Mouse (Mus musculus): ENCODE measurements at regions not wholly inside any gene's neighbourhood (a gene's known extent, or its start where the extent isn't known, plus 50 kb on each side); places are given as distances from the start of the nearest gene placed in this dataset.

DNA sequence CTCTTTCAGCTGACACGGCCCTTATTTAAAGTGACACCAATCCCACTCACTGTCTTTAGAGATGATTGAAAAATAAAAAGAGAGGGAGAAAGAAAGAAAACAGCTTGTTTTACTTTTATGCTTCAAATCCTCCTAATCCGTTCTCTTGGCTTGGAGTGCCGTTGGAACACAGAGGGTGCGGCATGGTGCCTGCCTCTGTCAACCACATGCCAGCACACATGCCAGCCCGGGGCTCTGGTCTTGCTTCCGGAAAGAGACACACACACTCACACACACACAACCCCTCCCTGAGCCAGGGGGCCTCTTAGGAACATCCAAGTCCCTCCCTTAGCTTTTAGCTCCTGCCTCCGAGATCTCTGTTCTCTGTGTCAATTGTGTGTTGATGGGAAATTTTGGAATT lies 116.2 kb upstream of the 3110018I06Rik start:
- in situ Hi-C loops (cut with MboI; ENCODE audit: low sequenced_read_pairs in 2 of 2, unreplicated experiment in 2 of 2), result no loop called here
- DNase-seq (ENCODE audit: low read depth, low spot score), result no peak
- Histone ChIP-seq H3K27ac (ENCODE audit: insufficient read depth, low read depth, low read length, poor library complexity, severe bottlenecking) (no peak overlapping the region), H3K4me3 (ENCODE audit: insufficient read depth in 1 of 2, low read depth in 1 of 2, low read length in 2 of 2, poor library complexity in 1 of 2, severe bottlenecking in 1 of 2) (no peak overlapping the region), H3K9ac (ENCODE audit: insufficient read depth, low read depth, low read length, poor library complexity, severe bottlenecking) (no peak overlapping the region), H3K9me3 (ENCODE audit: control insufficient read depth, insufficient read depth, low read depth, low read length) (no peaks in the 10 kb centered on the region), H3K36me3 (ENCODE audit: control insufficient read depth, insufficient read depth, low read length, poor library complexity, severe bottlenecking) (no peaks in the 10 kb centered on the region), H3K4me1 (ENCODE audit: control insufficient read depth in 2 of 2, insufficient read depth in 2 of 2, low read length in 2 of 2, poor library complexity in 1 of 2) (no peaks in the 10 kb centered on the region)
- no peak for TF ChIP-seq ZNF384 (IDR thresholded peaks at IDR 0.05; ENCODE audit: low read depth, low read length)
- TF ChIP-seq ZC3H11A (IDR thresholded peaks at IDR 0.05; ENCODE audit: borderline replicate concordance, low read depth, low read length), result no peak
- no peak for TF ChIP-seq MAFK (IDR thresholded peaks at IDR 0.05; ENCODE audit: insufficient read depth, low read depth, low read length)
- TF ChIP-seq HCFC1 (IDR thresholded peaks at IDR 0.05; ENCODE audit: borderline replicate concordance, insufficient read depth, low read length), result no peak
- TF ChIP-seq CHD2 (IDR thresholded peaks at IDR 0.05; ENCODE audit: low read depth, low read length), result no peak

DNA sequence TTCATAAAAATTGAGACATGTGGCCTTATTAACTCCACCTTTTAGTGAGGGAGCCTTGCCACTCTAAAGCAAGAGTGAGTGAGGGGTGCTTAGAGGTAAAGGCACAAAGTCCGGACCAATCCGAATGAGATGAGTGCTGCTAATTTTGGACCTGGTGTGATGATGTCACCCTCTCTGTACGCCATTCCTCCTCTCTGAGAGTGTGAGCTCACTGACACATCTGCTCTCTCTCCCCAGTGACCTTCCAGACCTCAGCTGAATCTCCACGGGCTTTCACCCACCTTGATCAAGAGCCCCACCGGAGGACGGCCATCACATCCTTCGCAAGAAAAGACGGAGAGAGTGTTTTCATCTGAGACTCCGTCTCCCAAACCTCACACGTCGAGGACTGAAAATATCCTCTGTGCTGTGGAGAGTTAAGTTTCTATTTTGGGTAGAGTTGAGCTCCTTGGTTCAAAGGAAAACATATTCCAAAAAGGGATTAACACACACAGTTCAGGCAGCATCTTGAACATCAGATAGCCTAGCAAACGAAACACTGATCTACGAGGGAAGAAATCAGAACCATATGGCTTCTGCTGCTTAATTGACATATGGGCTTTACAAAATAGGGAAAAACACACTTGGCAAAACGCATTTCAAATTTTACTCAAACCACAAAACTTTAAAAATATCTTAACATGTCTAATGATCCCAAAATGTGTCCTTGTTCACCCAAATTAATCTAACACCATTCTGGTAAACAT lies 96.2 kb upstream of the 3110018I06Rik start:
- in situ Hi-C loops (cut with MboI; ENCODE audit: low sequenced_read_pairs in 2 of 2, unreplicated experiment in 2 of 2), result no loop called here
- H3K27ac ChIP-seq (ENCODE audit: insufficient read depth, low read depth, low read length, poor library complexity, severe bottlenecking), result no peak overlapping the region
- H3K9me3 ChIP-seq (ENCODE audit: control insufficient read depth, insufficient read depth, low read depth, low read length), result no peaks in the 10 kb centered on the region
- no peaks in the 10 kb centered on the region for H3K36me3 ChIP-seq (ENCODE audit: control insufficient read depth, insufficient read depth, low read length, poor library complexity, severe bottlenecking)
- DNase-seq (ENCODE audit: low read depth, low spot score), result no peak
- no peaks in the 10 kb centered on the region for H3K4me1 ChIP-seq (ENCODE audit: control insufficient read depth in 2 of 2, insufficient read depth in 2 of 2, low read length in 2 of 2, poor library complexity in 1 of 2)
- H3K9ac ChIP-seq (ENCODE audit: insufficient read depth, low read depth, low read length, poor library complexity, severe bottlenecking), result no peak overlapping the region
- H3K4me3 ChIP-seq (ENCODE audit: insufficient read depth in 1 of 2, low read depth in 1 of 2, low read length in 2 of 2, poor library complexity in 1 of 2, severe bottlenecking in 1 of 2), result no peak overlapping the region
- TF ChIP-seq CHD2 (IDR thresholded peaks at IDR 0.05; ENCODE audit: low read depth, low read length), result no peak
- TF ChIP-seq MAFK (IDR thresholded peaks at IDR 0.05; ENCODE audit: insufficient read depth, low read depth, low read length), result no peak
- TF ChIP-seq ZC3H11A (IDR thresholded peaks at IDR 0.05; ENCODE audit: borderline replicate concordance, low read depth, low read length), result no peak
- no peak for TF ChIP-seq HCFC1 (IDR thresholded peaks at IDR 0.05; ENCODE audit: borderline replicate concordance, insufficient read depth, low read length)
- no peak for TF ChIP-seq ZNF384 (IDR thresholded peaks at IDR 0.05; ENCODE audit: low read depth, low read length)

GRCm38 (mm10) chr12:107394467-107394866 lies 94.0 kb upstream of the 3110018I06Rik start:
- H3K27ac ChIP-seq (ENCODE audit: insufficient read depth, low read depth, low read length, poor library complexity, severe bottlenecking), result no peak overlapping the region
- in situ Hi-C loops (cut with MboI; ENCODE audit: low sequenced_read_pairs in 2 of 2, unreplicated experiment in 2 of 2), result no loop called here
- H3K36me3 ChIP-seq (ENCODE audit: control insufficient read depth, insufficient read depth, low read length, poor library complexity, severe bottlenecking), result no peaks in the 10 kb centered on the region
- no peaks in the 10 kb centered on the region for H3K4me1 ChIP-seq (ENCODE audit: control insufficient read depth in 2 of 2, insufficient read depth in 2 of 2, low read length in 2 of 2, poor library complexity in 1 of 2)
- no peak for DNase-seq (ENCODE audit: low read depth, low spot score)
- H3K9ac ChIP-seq (ENCODE audit: insufficient read depth, low read depth, low read length, poor library complexity, severe bottlenecking), result no peak overlapping the region
- TF ChIP-seq HCFC1 (IDR thresholded peaks at IDR 0.05; ENCODE audit: borderline replicate concordance, insufficient read depth, low read length) (no peak), MAFK (IDR thresholded peaks at IDR 0.05; ENCODE audit: insufficient read depth, low read depth, low read length) (no peak), ZC3H11A (IDR thresholded peaks at IDR 0.05; ENCODE audit: borderline replicate concordance, low read depth, low read length) (no peak), CHD2 (IDR thresholded peaks at IDR 0.05; ENCODE audit: low read depth, low read length) (no peak), ZNF384 (IDR thresholded peaks at IDR 0.05; ENCODE audit: low read depth, low read length) (no peak)
- no peak overlapping the region for H3K4me3 ChIP-seq (ENCODE audit: insufficient read depth in 1 of 2, low read depth in 1 of 2, low read length in 2 of 2, poor library complexity in 1 of 2, severe bottlenecking in 1 of 2)
- no peaks in the 10 kb centered on the region for H3K9me3 ChIP-seq (ENCODE audit: control insufficient read depth, insufficient read depth, low read depth, low read length)

DNA sequence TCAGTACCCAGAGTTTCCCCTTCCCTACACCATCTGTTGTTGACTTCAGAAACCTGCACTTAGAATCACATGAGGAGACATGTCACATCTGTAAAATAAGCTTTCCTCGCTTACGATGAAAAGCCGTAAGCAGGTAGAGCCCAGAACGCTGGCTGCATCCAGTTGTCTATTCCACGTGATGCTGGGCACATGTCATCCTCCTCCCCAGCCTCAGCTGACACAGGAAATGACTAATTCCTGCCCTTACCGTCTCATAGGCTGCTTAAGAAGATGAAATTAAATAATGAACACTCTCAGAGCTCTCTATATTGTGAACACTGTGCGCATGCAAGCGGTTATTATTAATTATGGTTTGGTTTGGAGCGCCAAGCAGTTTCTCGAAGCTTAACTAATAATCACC lies 83.6 kb upstream of the 3110018I06Rik start:
- no peaks in the 10 kb centered on the region for H3K36me3 ChIP-seq (ENCODE audit: control insufficient read depth, insufficient read depth, low read length, poor library complexity, severe bottlenecking)
- H3K4me3 ChIP-seq (ENCODE audit: insufficient read depth in 1 of 2, low read depth in 1 of 2, low read length in 2 of 2, poor library complexity in 1 of 2, severe bottlenecking in 1 of 2), result no peak overlapping the region
- no peak overlapping the region for H3K27ac ChIP-seq (ENCODE audit: insufficient read depth, low read depth, low read length, poor library complexity, severe bottlenecking)
- H3K9ac ChIP-seq (ENCODE audit: insufficient read depth, low read depth, low read length, poor library complexity, severe bottlenecking), result no peak overlapping the region
- TF ChIP-seq ZNF384 (IDR thresholded peaks at IDR 0.05; ENCODE audit: low read depth, low read length) (no peak), MAFK (IDR thresholded peaks at IDR 0.05; ENCODE audit: insufficient read depth, low read depth, low read length) (no peak), HCFC1 (IDR thresholded peaks at IDR 0.05; ENCODE audit: borderline replicate concordance, insufficient read depth, low read length) (no peak), ZC3H11A (IDR thresholded peaks at IDR 0.05; ENCODE audit: borderline replicate concordance, low read depth, low read length) (no peak), CHD2 (IDR thresholded peaks at IDR 0.05; ENCODE audit: low read depth, low read length) (no peak)
- no peaks in the 10 kb centered on the region for H3K4me1 ChIP-seq (ENCODE audit: control insufficient read depth in 2 of 2, insufficient read depth in 2 of 2, low read length in 2 of 2, poor library complexity in 1 of 2)
- in situ Hi-C loops (cut with MboI; ENCODE audit: low sequenced_read_pairs in 2 of 2, unreplicated experiment in 2 of 2), result no loop called here
- DNase-seq (ENCODE audit: low read depth, low spot score), result no peak
- H3K9me3 ChIP-seq (ENCODE audit: control insufficient read depth, insufficient read depth, low read depth, low read length), result no peaks in the 10 kb centered on the region

All from ES-E14 (cell line).